Mouse (Mus musculus) midbrain, postnatal 0 days (tissue): ENCODE results near the gene Znfx1. TPM values are rescaled to one million over a fixed set of nuclear protein-coding genes. Genes with fewer than 3 reads are reported as not detected.

Source experiments
- ATAC-seq: fragments of 200-750 bp; cut with Nextera tagmentation; 2 replicates; pipeline ENCODE4 v1.8.0; 2017; ENCODE audit warnings: moderate number of reproducible peaks, mild to moderate bottlenecking, moderate TSS enrichment, moderate library complexity; ENCODE audit not compliant: low FRiP score
- DNase-seq: peaks from one replicate; pipeline ENCODE4 v3.0.0-alpha.2; 2015; ENCODE audit warnings: low spot score
- H3K27ac ChIP-seq: fragments of 300-500 bp; sonication (generic); 2 replicates; pipeline ENCODE4 v1.5.1; 2014; ENCODE audit warnings: low read depth, mild to moderate bottlenecking, low read length, mixed read lengths
- H3K27me3 ChIP-seq: fragments of 300-500 bp; sonication (generic); 2 replicates; pipeline ENCODE4 v1.6.1; 2014; ENCODE audit warnings: low read length, control low read depth, mixed read lengths; ENCODE audit not compliant: insufficient read depth
- H3K36me3 ChIP-seq: fragments of 300-500 bp; sonication (generic); 2 replicates; pipeline ENCODE4 v1.6.1; 2014; ENCODE audit warnings: low read length, control low read depth, mixed read lengths; ENCODE audit not compliant: insufficient read depth
- H3K4me1 ChIP-seq: fragments of 300-500 bp; sonication (generic); 2 replicates; pipeline ENCODE4 v1.6.1; 2014; ENCODE audit warnings: mild to moderate bottlenecking, control low read depth, antibody characterized with exemption, low read length, mixed read lengths; ENCODE audit not compliant: insufficient read depth
- H3K4me2 ChIP-seq: fragments of 300-500 bp; sonication (generic); 2 replicates; pipeline ENCODE4 v1.6.1; 2014; ENCODE audit warnings: low read depth, mild to moderate bottlenecking, low read length, mixed read lengths; ENCODE audit not compliant: poor library complexity, severe bottlenecking
- H3K4me3 ChIP-seq: fragments of 300-500 bp; sonication (generic); 2 replicates; pipeline ENCODE4 v1.5.1; 2014; ENCODE audit warnings: low read depth, mild to moderate bottlenecking, low read length, moderate library complexity
- H3K9ac ChIP-seq: fragments of 300-500 bp; sonication (generic); replicated peaks from 2 replicates; pipeline ENCODE4 v1.6.1; 2014; ENCODE audit warnings: mild to moderate bottlenecking, low read length, moderate library complexity, mixed read lengths; ENCODE audit not compliant: poor library complexity, severe bottlenecking
- H3K9me3 ChIP-seq: fragments of 300-500 bp; sonication (generic); 2 replicates; pipeline ENCODE4 v1.6.1; 2016; ENCODE audit warnings: low read length, control low read depth
- CTCF ChIP-seq: IDR thresholded peaks from 2 replicates; pipeline ENCODE4 v1.5.1; 2016; ENCODE audit warnings: antibody characterized with exemption, mild to moderate bottlenecking
- WGBS: fragments of 180-500 bp; shearing (Covaris S2); extraction: QIAGEN DNeasy Blood & Tissue Kit; methylation state at CpG from one replicate; pipeline ENCODE4 v1.1.7; 2014; 5-methylcytosine and 5-hydroxymethylcytosine counted together
- polyA plus RNA-seq: library from polyadenylated mRNA; unstranded; fragments of >200 nt; fragmentation: Nextera tagmentation; extraction: Ambion mirVana; gene quantifications from 2 replicates; pipeline ENCODE4 v1.2.1, GENCODE M21; 2015
- total RNA-seq: library from RNA; depleted of rRNA; stranded (reverse); fragments of >200 nt; gene quantifications from 2 replicates; pipeline ENCODE4 v1.2.3, GENCODE M21; 2014

Znfx1 gene
- total and polyA plus RNA-seq, 2 experiments from 2014 or later = 4.7 to 32.2 TPM

- no peak for TF ChIP-seq CTCF
- no peaks in the 10 kb centered on the region for H3K27me3 ChIP-seq
- no peak overlapping the region for H3K4me2 ChIP-seq
- WGBS = 75% methylated on average over 13 of the region's 13 CpGs
- H3K4me1 ChIP-seq = no peaks in the 10 kb centered on the region
- H3K4me3 ChIP-seq = no peak overlapping the region
- DNase-seq (peak; percentile 42), ATAC-seq (no peak)
- H3K27ac ChIP-seq = no peak overlapping the region
- no peak overlapping the region for H3K9ac ChIP-seq
- H3K36me3 ChIP-seq = no peaks in the 10 kb centered on the region
- H3K9me3 ChIP-seq = no peaks in the 10 kb centered on the region
These were observed 55.8 kb downstream of the Znfx1 start for GRCm38 (mm10) chr2:167007001-167007491.

GRCm38 (mm10) chr2:167006355-167006754 lies 56.5 kb downstream of the Znfx1 start:
- Histone ChIP-seq H3K9ac (no peak overlapping the region), H3K4me1 (no peaks in the 10 kb centered on the region), H3K27ac (no peak overlapping the region), H3K36me3 (no peaks in the 10 kb centered on the region), H3K9me3 (no peaks in the 10 kb centered on the region), H3K4me3 (no peak overlapping the region), H3K27me3 (no peaks in the 10 kb centered on the region), H3K4me2 (no peak overlapping the region)
- whole genome bisulfite sequencing = 96% methylated on average over 2 of the region's 2 CpGs
- no peak for ATAC-seq
- TF ChIP-seq CTCF = no peak
- no peak for DNase-seq

DNA sequence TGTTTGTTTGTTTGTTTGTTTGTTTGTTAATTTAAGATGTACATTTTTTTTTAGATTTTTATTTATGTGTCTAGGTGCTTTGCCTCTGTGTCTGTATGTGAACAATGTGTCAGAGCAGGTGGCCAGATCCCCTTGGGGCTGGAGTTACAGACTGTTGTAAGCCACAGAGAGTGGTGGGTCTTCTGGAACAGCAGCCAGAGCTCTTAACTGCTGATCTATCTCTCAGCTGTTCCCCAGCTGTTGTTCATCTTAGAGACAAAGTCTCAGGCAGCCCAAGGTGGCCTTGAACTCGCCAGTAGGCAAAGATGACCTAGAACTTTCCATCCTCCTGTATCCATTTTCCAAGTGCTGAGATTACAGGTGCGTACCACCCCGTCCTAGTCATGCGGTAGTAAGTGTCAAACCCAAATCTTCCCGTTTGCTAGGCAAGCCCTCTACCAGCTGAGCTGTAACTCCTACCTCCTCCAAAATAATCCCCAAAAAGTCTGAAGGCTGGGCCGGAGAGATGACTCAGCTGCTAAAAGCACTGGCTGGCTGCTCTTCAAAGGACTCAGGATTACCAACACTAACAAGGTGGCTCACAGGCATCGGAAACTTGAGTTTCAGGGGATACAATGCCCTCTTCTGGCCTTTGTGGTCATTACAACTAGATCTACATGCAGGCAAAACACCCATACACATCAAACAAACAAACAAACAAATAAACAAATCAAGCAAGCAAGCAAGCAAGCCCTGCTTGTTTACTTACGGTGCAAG lies 58.5 kb downstream of the Znfx1 start:
- no peaks in the 10 kb centered on the region for H3K9me3 ChIP-seq
- no peaks in the 10 kb centered on the region for H3K27me3 ChIP-seq
- H3K4me1 ChIP-seq = no peaks in the 10 kb centered on the region
- no peak overlapping the region for H3K9ac ChIP-seq
- no peak overlapping the region for H3K4me2 ChIP-seq
- 47% methylated on average over 8 of the region's 8 CpGs for WGBS
- ATAC-seq (no peak), DNase-seq (peak; percentile 80)
- no peak overlapping the region for H3K4me3 ChIP-seq
- no peaks in the 10 kb centered on the region for H3K36me3 ChIP-seq
- no peak overlapping the region for H3K27ac ChIP-seq
- peak; percentile 82 for TF ChIP-seq CTCF

DNA sequence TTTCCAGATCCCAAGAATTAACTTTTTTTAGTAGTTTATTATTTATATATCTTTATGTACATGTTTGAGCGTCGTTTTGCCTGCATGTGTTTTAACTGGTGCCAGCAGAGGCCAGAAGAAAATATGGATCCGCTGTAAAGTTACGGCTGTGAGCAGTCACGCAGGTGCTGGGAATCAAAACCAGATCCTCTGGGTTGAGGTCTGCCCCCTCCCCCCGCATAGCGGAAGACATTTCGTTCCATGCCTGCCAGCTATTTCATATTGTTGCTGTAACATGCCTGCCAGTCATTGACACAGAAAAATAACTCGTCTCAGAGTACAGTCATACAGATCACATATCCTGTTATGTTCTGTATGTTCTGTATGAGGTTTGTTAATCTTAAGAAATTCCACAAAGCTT lies 61.3 kb downstream of the Znfx1 start:
- no peak overlapping the region for H3K4me3 ChIP-seq
- no peak overlapping the region for H3K27ac ChIP-seq
- no peak for DNase-seq
- no peaks in the 10 kb centered on the region for H3K4me1 ChIP-seq
- H3K27me3 ChIP-seq = no peaks in the 10 kb centered on the region
- H3K4me2 ChIP-seq = no peak overlapping the region
- no peaks in the 10 kb centered on the region for H3K9me3 ChIP-seq
- H3K36me3 ChIP-seq = no peaks in the 10 kb centered on the region
- H3K9ac ChIP-seq = no peak overlapping the region
- WGBS = 86% methylated on average over 9 of the region's 9 CpGs
- no peak for TF ChIP-seq CTCF
- no peak for ATAC-seq

- peak; percentile 36; the same call in 1 of the 2 replicates for ATAC-seq
- no peaks in the 10 kb centered on the region for H3K36me3 ChIP-seq
These were observed 66.3 kb downstream of the Znfx1 start for GRCm38 (mm10) chr2:166996533-166996894.

GRCm38 (mm10) chr2:166995796-166996532 lies 66.9 kb downstream of the Znfx1 start, which contains the start of gene Stau1:
Gene Stau1 (minus strand): TSS chr2:166996299.
- peak within 1 kb of the TSS; percentile 58 for H3K4me2 ChIP-seq
- ATAC-seq (peak; percentile 99), DNase-seq (peak; percentile 99)
- H3K9ac ChIP-seq = peak within 1 kb of the TSS; percentile 99
- H3K27me3 ChIP-seq = no peaks in the 10 kb centered on the region
- H3K9me3 ChIP-seq = no peaks in the 10 kb centered on the region
- peaks cover 4% of the 10 kb centered on the region; the same call in 1 of the 2 replicates for H3K4me1 ChIP-seq
- peak within 1 kb of the TSS; percentile 96 for H3K27ac ChIP-seq
- peak within 1 kb of the TSS; percentile 96 for H3K4me3 ChIP-seq
- TF ChIP-seq CTCF = no peak
- H3K36me3 ChIP-seq = no peaks in the 10 kb centered on the region
- WGBS = 1% methylated on average over 70 of the region's 88 CpGs

More at GRCm38 (mm10) chr2:166996533-166996894, 66.3 kb downstream of the Znfx1 start:
- Histone ChIP-seq H3K4me2 (peak overlapping the region; percentile 43), H3K27ac (peak overlapping the region; percentile 96), H3K9me3 (no peaks in the 10 kb centered on the region), H3K27me3 (no peaks in the 10 kb centered on the region), H3K4me3 (peak overlapping the region; percentile 96), H3K9ac (peak overlapping the region; percentile 99; the same call in 1 of the 2 replicates), H3K4me1 (peaks cover 4% of the 10 kb centered on the region; the same call in 1 of the 2 replicates)
- 41% methylated on average over 8 of the region's 8 CpGs for WGBS
- TF ChIP-seq CTCF = no peak
- no peak for DNase-seq
